In the genomic region with DNA sequence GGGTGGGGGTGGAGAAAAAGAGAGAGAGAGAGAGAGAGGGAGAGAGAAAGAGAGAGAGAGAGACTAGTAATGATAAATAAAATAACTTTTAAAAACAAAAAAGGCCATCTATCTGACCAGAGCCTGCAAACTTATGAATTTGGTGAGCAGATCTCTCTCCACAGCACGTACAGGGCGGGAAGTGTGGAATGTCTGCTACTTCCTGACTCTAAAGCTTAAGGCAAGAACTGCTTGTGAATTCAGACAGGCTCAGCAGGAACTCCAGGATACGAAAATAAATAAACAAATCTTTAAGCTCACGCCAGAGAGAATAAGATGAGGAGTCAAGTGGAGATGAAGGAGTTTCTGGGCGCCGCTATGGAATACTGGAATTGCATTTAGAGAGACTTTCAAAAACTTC, we compare ENCODE assay signal across 20 mouse cellular contexts.
DNase-seq lines count a peak whose midpoint lies in the region; ATAC-seq and TF ChIP-seq lines count a peak whose summit lies in the region.
"Had no signal": no experiment of that assay in that cellular context is flagged by ENCODE, and none has a peak within 500 bp of the region (broad histone marks: within the 10 kb centered on the region; RNA-seq: fewer than 3 reads in every experiment).

No protein-coding gene starts in this region.

- no peak for TF ChIP-seq CTCF in intestine, postnatal 0 days (IDR thresholded peaks at IDR 0.05; ENCODE audit: low read depth)

- 31% methylated on average over 6 of the region's 6 CpGs for WGBS in intestine, embryonic 14.5 days
- 34% methylated on average over 6 of the region's 6 CpGs for WGBS in intestine, postnatal 0 days
- 35% methylated on average over 6 of the region's 6 CpGs for WGBS in embryonic facial prominence, embryonic 13.5 days
- WGBS in stomach, embryonic 16.5 days: 22% methylated on average over 6 of the region's 6 CpGs

- intact Hi-C loops in left cerebral cortex, postnatal 4 days (cut with DNase I): no loop called here

- 0 out of 2 replicates have a peak, but pooled peaks cover 9% of the 10 kb centered on the region for H3K27me3 ChIP-seq in intestine, embryonic 14.5 days (replicated peaks; ENCODE audit: control insufficient read depth, insufficient read depth, low read length)
- no peaks in the 10 kb centered on the region; the same call in 1 of the 2 replicates for H3K27me3 ChIP-seq in intestine, postnatal 0 days (replicated peaks; ENCODE audit: control insufficient read depth, insufficient read depth, low read length)
- H3K27me3 ChIP-seq in embryonic facial prominence, embryonic 13.5 days: peaks cover 53% of the 10 kb centered on the region
- no peaks in the 10 kb centered on the region; the same call in 1 of the 2 replicates for H3K27me3 ChIP-seq in stomach, embryonic 16.5 days (ENCODE audit: control insufficient read depth, insufficient read depth, low read length)
- H3K27me3 ChIP-seq: CH12.LX, Patski had no signal

- H3K4me2 ChIP-seq in intestine, embryonic 14.5 days (ENCODE audit: low read length): peak overlapping the region; percentile 11; the same call in 1 of the 2 replicates
- no peak overlapping the region for H3K4me2 ChIP-seq in intestine, postnatal 0 days (replicated peaks; ENCODE audit: low read depth)
- no peak overlapping the region for H3K4me2 ChIP-seq in embryonic facial prominence, embryonic 13.5 days
- H3K4me2 ChIP-seq in stomach, embryonic 16.5 days (ENCODE audit: low read depth, low read length): peak overlapping the region; percentile 8; the same call in 1 of the 2 replicates
- H3K4me2 ChIP-seq: liver, embryonic 13.5 days; midbrain, embryonic 11.5 days had no signal

- H3K9me3 ChIP-seq in intestine, embryonic 14.5 days (ENCODE audit: control insufficient read depth, low read length): no peaks in the 10 kb centered on the region
- no peaks in the 10 kb centered on the region for H3K9me3 ChIP-seq in intestine, postnatal 0 days (ENCODE audit: control insufficient read depth)
- H3K9me3 ChIP-seq in embryonic facial prominence, embryonic 13.5 days: no peaks in the 10 kb centered on the region
- no peaks in the 10 kb centered on the region for H3K9me3 ChIP-seq in stomach, embryonic 16.5 days (replicated peaks; ENCODE audit: control insufficient read depth, low read length)
- H3K9me3 ChIP-seq: liver, embryonic 13.5 days had no signal

- H3K27ac ChIP-seq in intestine, embryonic 14.5 days (ENCODE audit: low read depth): peak overlapping the region; percentile 43; the same call in 1 of the 2 replicates
- H3K27ac ChIP-seq in intestine, postnatal 0 days (ENCODE audit: low read depth, low read length): no peak overlapping the region
- H3K27ac ChIP-seq in embryonic facial prominence, embryonic 13.5 days: 0 out of 2 replicates have a peak overlapping the region, but pooled peaks have one; percentile 33
- H3K27ac ChIP-seq in stomach, embryonic 16.5 days (ENCODE audit: low read length): peak overlapping the region; percentile 42; the same call in 1 of the 2 replicates
- H3K27ac ChIP-seq: left cerebral cortex, adult 2 months; liver, embryonic 13.5 days had no signal

- H3K36me3 ChIP-seq in intestine, embryonic 14.5 days (ENCODE audit: control insufficient read depth, insufficient read depth, low read length): no peaks in the 10 kb centered on the region
- H3K36me3 ChIP-seq in intestine, postnatal 0 days (ENCODE audit: control insufficient read depth, insufficient read depth): no peaks in the 10 kb centered on the region
- no peaks in the 10 kb centered on the region for H3K36me3 ChIP-seq in embryonic facial prominence, embryonic 13.5 days
- no peaks in the 10 kb centered on the region for H3K36me3 ChIP-seq in stomach, embryonic 16.5 days (ENCODE audit: control insufficient read depth, insufficient read depth, low read length)
- H3K36me3 ChIP-seq: liver, embryonic 13.5 days had no signal

- no peaks in the 10 kb centered on the region for H3K4me1 ChIP-seq in intestine, embryonic 14.5 days (replicated peaks; ENCODE audit: control insufficient read depth, insufficient read depth, low read length)
- no peaks in the 10 kb centered on the region for H3K4me1 ChIP-seq in intestine, postnatal 0 days (replicated peaks; ENCODE audit: control insufficient read depth, insufficient read depth, low read length)
- 0 out of 2 replicates have a peak, but pooled peaks cover 2% of the 10 kb centered on the region for H3K4me1 ChIP-seq in embryonic facial prominence, embryonic 13.5 days
- H3K4me1 ChIP-seq in stomach, embryonic 16.5 days (ENCODE audit: control insufficient read depth, insufficient read depth, low read length): no peaks in the 10 kb centered on the region
- H3K4me1 ChIP-seq: liver, embryonic 13.5 days had no signal

- ATAC-seq in intestine, embryonic 14.5 days (replicated peaks; ENCODE audit: low FRiP score, low TSS enrichment, low read depth): no peak
- no peak for ATAC-seq in intestine, postnatal 0 days
- ATAC-seq in embryonic facial prominence, embryonic 13.5 days (ENCODE audit: insufficient number of reproducible peaks, insufficient read depth, low FRiP score, low TSS enrichment, low read depth): no peak
- peak; percentile 44; the same call in 1 of the 2 replicates for ATAC-seq in stomach, embryonic 16.5 days (ENCODE audit: insufficient read depth, low FRiP score)
- ATAC-seq: forebrain, postnatal 0 days; hindbrain, embryonic 16.5 days; Patski had no signal

- H3K9ac ChIP-seq in intestine, embryonic 14.5 days (ENCODE audit: low read length): no peak overlapping the region
- no peak overlapping the region for H3K9ac ChIP-seq in intestine, postnatal 0 days (ENCODE audit: low read depth, low read length)
- H3K9ac ChIP-seq in embryonic facial prominence, embryonic 13.5 days: no peak overlapping the region
- H3K9ac ChIP-seq in stomach, embryonic 16.5 days (ENCODE audit: low read length): no peak overlapping the region
- H3K9ac ChIP-seq: forebrain, postnatal 0 days; liver, embryonic 13.5 days had no signal

- DNase-seq in intestine, embryonic 14.5 days (ENCODE audit: low spot score): peak; percentile 51
- peak; percentile 8 for DNase-seq in lung, postnatal 10 days
- no peak for DNase-seq in lung, postnatal 4 days
- DNase-seq in thymus, postnatal 0 days (ENCODE audit: low spot score): no peak
- no peak for DNase-seq in left cerebral cortex, postnatal 4 days
- DNase-seq: adrenal gland, adult 2 months; cerebellum, postnatal 10 days; forebrain, postnatal 0 days; gastrocnemius, postnatal 36 days; liver, embryonic 13.5 days; right cerebral cortex, postnatal 4 days had no signal

- H3K4me3 ChIP-seq in intestine, embryonic 14.5 days (ENCODE audit: low read depth, low read length): no peak overlapping the region
- H3K4me3 ChIP-seq in intestine, postnatal 0 days (ENCODE audit: low read depth, low read length): no peak overlapping the region
- H3K4me3 ChIP-seq in embryonic facial prominence, embryonic 13.5 days: no peak overlapping the region
- H3K4me3 ChIP-seq in stomach, embryonic 16.5 days (replicated peaks; ENCODE audit: low read length): no peak overlapping the region
- H3K4me3 ChIP-seq: erythroblast, embryonic 14.5 days; left cerebral cortex, adult 2 months; liver, embryonic 13.5 days had no signal

Comparison
In these comparisons a context has a peak if more than half of its experiments do, and no peak if none do; other contexts are left out.
1. DNase-seq: peak in intestine, embryonic 14.5 days (single experiment) and lung, postnatal 10 days (single experiment); none in lung, postnatal 4 days (0 of 2), thymus, postnatal 0 days (single experiment) and left cerebral cortex, postnatal 4 days (single experiment).
2. H3K4me2 ChIP-seq: peak in intestine, embryonic 14.5 days (single experiment) and stomach, embryonic 16.5 days (single experiment); none in intestine, postnatal 0 days (single experiment) and embryonic facial prominence, embryonic 13.5 days (single experiment).